Mouse (Mus musculus) layer of hippocampus, postnatal 14 days (tissue): ENCODE results near the gene Grin2a. TPM values are rescaled to one million over a fixed set of nuclear protein-coding genes. Genes with fewer than 3 reads are reported as not detected.

Experiments used
- DNase-seq, 2 experiments: peaks; one replicate each; pipeline ENCODE4 v3.0.0; 2021 to 2022; ENCODE audit warnings: low spot score in 2 of 2, mixed read lengths in 1 of 2
- total RNA-seq, 2 experiments: library from RNA; stranded (reverse); gene quantifications; 2 replicates each; pipeline ENCODE4 v1.2.3; 2021

Gene Grin2a
- total RNA-seq, 2 experiments from 2014 or later, result 273 to 305 TPM

DNA sequence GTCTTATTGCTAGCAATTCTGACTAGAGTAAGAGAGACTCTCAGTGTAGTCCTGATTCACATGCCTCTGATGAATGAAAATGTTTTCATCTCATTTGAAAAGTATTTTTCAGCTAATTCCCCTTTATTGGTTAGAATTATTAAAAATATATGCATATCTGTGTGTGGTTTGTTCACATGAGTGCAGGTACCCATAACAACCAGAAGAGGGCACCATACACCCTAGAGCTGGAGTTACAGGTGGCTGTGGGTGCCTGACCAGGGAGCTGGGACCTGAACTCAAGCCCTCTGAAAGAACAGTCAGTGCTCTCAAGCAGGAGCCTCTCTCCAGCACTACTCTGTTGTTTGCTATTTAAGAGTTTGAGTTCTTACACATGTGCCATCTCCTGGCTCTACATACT, 472.0 kb downstream of the Grin2a start:
- no peak for DNase-seq

Other genes with a start within 250 kb of the Grin2a start
- not detected for gene Rpl39l, start 174.7 kb upstream of the Grin2a start, total RNA-seq
- gene Atf7ip2, start 197.2 kb upstream of the Grin2a start, total RNA-seq, result not detected